Mouse (Mus musculus) C2C12 (cell line): Measurements from ENCODE around the gene Anks1b. TPM values are rescaled to one million over a fixed set of nuclear protein-coding genes. Genes with fewer than 3 reads are reported as not detected.

ENCODE experiments used
- H3K27me3 ChIP-seq: one replicate; pipeline ENCODE4 v1.6.1; 2011; ENCODE audit not compliant: control insufficient read depth, insufficient read depth, insufficient read length
- H3K36me3 ChIP-seq: one replicate; pipeline ENCODE4 v1.6.1; 2011; ENCODE audit not compliant: control insufficient read depth, insufficient read depth
- H3K4me3 ChIP-seq: one replicate; pipeline ENCODE4 v1.5.1; 2011; ENCODE audit warnings: mild to moderate bottlenecking, control low read depth; ENCODE audit not compliant: poor library complexity, insufficient read depth, severe bottlenecking
- H3K79me2 ChIP-seq: one replicate; pipeline ENCODE4 v1.6.1; 2011; ENCODE audit not compliant: control insufficient read depth, insufficient read depth
- H3K79me3 ChIP-seq: one replicate; pipeline ENCODE4 v1.6.1; 2011; ENCODE audit warnings: low read depth, control low read depth
- H3ac ChIP-seq: one replicate; pipeline ENCODE3; 2011; ENCODE audit warnings: low read depth; ENCODE audit not compliant: control insufficient read depth, insufficient read length
- CEBPB ChIP-seq: IDR thresholded peaks from one replicate; pipeline ENCODE4 v1.6.1; 2011; ENCODE audit warnings: low read depth, mild to moderate bottlenecking, control low read depth, moderate library complexity
- CTCF ChIP-seq: IDR thresholded peaks from one replicate; pipeline ENCODE4 v1.5.1; 2011; ENCODE audit not compliant: control insufficient read depth, insufficient read depth, insufficient read length
- FOSL1 ChIP-seq: IDR thresholded peaks from one replicate; pipeline ENCODE4 v1.8.0; 2011; ENCODE audit warnings: mild to moderate bottlenecking, low read length; ENCODE audit not compliant: poor library complexity, insufficient read depth, severe bottlenecking
- MAX ChIP-seq: IDR thresholded peaks from one replicate; pipeline ENCODE4 v1.6.1; 2011; ENCODE audit warnings: mild to moderate bottlenecking, control low read depth
- MYOD1 ChIP-seq: IDR thresholded peaks from one replicate; pipeline ENCODE4 v1.6.1; 2011; ENCODE audit warnings: low read depth; ENCODE audit not compliant: control insufficient read depth, insufficient read length
- MYOG ChIP-seq: IDR thresholded peaks from one replicate; pipeline ENCODE4 v1.6.1; 2011; ENCODE audit not compliant: control insufficient read depth, insufficient read length; ENCODE audit errors: extremely low read depth
- USF1 ChIP-seq: IDR thresholded peaks from one replicate; pipeline ENCODE4 v1.6.1; 2011; ENCODE audit warnings: low read depth, mild to moderate bottlenecking, control low read depth, moderate library complexity
- polyA plus RNA-seq: library from polyadenylated mRNA; unstranded; fragments of >200 nt; fragmentation: generic; extraction: Trizol; gene quantifications from one replicate; pipeline ENCODE4 v1.2.1, GENCODE M21; 2012; ENCODE audit warnings: missing spikeins

Anks1b gene
- polyA plus RNA-seq, 1 experiment, result 0.27 TPM

DNA sequence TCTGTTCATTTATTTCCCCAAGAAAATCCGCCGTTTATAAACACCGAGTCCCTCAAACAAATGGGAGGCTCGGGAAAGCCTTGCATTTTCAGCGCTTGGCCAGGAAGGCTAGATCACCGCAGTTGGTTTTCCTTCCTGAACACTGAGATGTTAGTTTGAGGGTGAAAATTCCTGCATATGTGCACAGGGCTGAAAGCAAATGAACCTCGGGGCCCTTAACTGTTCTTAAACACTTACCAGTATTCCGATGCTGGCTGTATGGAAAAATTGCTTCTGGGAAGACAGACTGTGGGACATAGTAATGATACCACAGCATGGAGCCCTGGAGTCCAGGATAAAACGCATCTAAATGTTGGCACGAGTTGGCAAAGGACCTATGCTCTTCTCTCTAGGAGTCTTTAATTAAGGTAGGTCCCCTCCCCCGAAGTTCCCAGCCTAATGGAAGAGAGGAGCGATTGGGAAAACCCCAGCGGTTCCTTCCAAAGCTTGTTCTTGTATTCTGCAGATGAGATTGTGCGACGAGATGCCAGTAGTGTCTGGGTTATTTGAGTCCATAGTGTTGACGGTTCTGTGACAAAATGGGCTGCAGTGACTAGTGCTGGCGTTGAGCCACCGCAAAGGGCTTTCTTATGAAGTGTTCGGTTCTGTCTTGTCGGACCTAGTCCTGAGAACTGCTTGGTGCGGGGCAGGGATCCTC is 957.4 kb downstream of the Anks1b start:
- Histone ChIP-seq H3K79me3 (no peaks in the 10 kb centered on the region), H3K27me3 (peaks cover 41% of the 10 kb centered on the region), H3K4me3 (no peak overlapping the region), H3K36me3 (no peaks in the 10 kb centered on the region), H3ac (no peak overlapping the region), H3K79me2 (no peaks in the 10 kb centered on the region)
- TF ChIP-seq CEBPB (no peak), MYOG (no peak), MYOD1 (no peak), USF1 (no peak), MAX (no peak), FOSL1 (no peak), CTCF (no peak)

DNA sequence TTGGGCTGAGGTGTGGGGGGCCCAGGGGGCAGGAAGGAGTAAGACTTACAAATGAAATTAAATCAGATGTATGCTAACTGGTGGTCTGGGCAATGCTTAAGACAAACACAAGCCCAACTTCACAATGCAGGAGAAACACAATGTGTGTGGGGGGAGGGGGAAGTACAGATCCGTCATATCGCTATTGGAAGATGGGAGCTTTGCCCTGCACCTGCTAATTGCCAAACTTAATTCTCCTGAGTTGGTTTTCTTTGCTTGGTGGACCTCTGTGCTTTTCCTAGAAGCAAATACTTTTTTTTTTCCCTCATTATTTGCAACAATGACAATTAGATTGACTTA is 957.9 kb downstream of the Anks1b start:
- H3K79me2 ChIP-seq, result no peaks in the 10 kb centered on the region
- no peaks in the 10 kb centered on the region for H3K79me3 ChIP-seq
- no peak overlapping the region for H3ac ChIP-seq
- H3K4me3 ChIP-seq, result no peak overlapping the region
- TF ChIP-seq USF1 (no peak), MYOD1 (no peak), MYOG (no peak), MAX (no peak), CEBPB (no peak), FOSL1 (no peak), CTCF (no peak)
- no peaks in the 10 kb centered on the region for H3K36me3 ChIP-seq
- H3K27me3 ChIP-seq, result peaks cover 41% of the 10 kb centered on the region

- Histone ChIP-seq H3K27me3 (peaks cover 25% of the 10 kb centered on the region), H3K79me3 (no peaks in the 10 kb centered on the region), H3K79me2 (no peaks in the 10 kb centered on the region), H3ac (peak overlapping the region; percentile 38), H3K36me3 (no peaks in the 10 kb centered on the region), H3K4me3 (no peak overlapping the region)
- TF ChIP-seq MYOD1 (no peak), CEBPB (no peak), FOSL1 (no peak), CTCF (no peak), USF1 (no peak)
Observed at GRCm38 (mm10) chr10:90834306-90834705, 961.0 kb downstream of the Anks1b start.

DNA sequence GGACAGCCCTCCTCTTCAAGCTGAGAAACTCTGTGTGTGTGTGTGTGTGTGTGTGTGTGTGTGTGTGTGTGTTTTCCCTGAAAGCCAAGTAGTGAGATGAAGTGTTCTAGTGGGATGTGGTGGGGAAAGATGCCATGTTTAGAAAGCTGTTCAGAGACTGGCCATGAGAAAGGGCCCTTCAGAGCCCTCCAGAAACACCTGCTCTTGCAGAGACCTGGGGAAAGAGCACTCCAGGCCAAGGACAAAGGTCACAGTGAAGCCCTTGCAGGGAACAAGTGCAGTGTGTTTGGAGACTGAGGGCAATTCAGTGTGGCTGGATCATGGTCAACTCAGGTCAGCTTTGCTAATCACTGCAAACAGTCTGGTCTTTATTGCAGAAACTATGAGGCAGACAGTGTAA is 961.9 kb downstream of the Anks1b start:
- Histone ChIP-seq H3K27me3 (peaks cover 21% of the 10 kb centered on the region), H3ac (no peak overlapping the region)

GRCm38 (mm10) chr10:90839611-90840335 is 966.5 kb downstream of the Anks1b start:
- H3ac ChIP-seq, result no peak overlapping the region
- no peaks in the 10 kb centered on the region for H3K36me3 ChIP-seq
- TF ChIP-seq MYOG, result no peak
- no peak for TF ChIP-seq USF1
- no peak for TF ChIP-seq FOSL1
- TF ChIP-seq MAX, result no peak
- H3K79me2 ChIP-seq, result no peaks in the 10 kb centered on the region
- H3K27me3 ChIP-seq, result peaks cover 12% of the 10 kb centered on the region
- H3K4me3 ChIP-seq, result no peak overlapping the region
- no peaks in the 10 kb centered on the region for H3K79me3 ChIP-seq

More for the DNA sequence above, 961.9 kb downstream of the Anks1b start:
- no peak for TF ChIP-seq USF1
- TF ChIP-seq MYOG, result no peak
- TF ChIP-seq MYOD1, result no peak
- TF ChIP-seq CTCF, result no peak
- no peak for TF ChIP-seq FOSL1
- no peak for TF ChIP-seq CEBPB
- no peak for TF ChIP-seq MAX
- Histone ChIP-seq H3K4me3 (no peak overlapping the region), H3K79me2 (no peaks in the 10 kb centered on the region), H3K36me3 (no peaks in the 10 kb centered on the region), H3K79me3 (no peaks in the 10 kb centered on the region)

DNA sequence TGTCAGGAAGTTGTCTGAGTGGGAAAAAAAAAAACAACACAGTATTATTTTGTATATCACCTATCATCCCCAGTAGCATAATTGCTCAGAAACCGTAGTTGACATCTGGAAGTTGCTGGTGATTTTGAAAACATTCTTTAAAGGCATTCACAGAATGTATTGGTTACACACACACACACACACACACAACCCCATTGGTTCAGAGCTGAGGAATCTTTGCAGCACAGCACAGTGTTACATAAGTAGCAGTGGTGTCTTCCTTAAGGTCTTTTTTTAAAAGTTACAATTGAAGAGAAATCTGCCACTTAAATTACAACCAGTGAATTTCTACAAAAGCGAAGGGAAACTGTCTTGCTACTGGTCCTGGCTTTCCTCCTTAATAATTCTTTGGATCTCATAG is 969.1 kb downstream of the Anks1b start:
- Histone ChIP-seq H3K4me3 (no peak overlapping the region), H3K27me3 (peaks cover 18% of the 10 kb centered on the region), H3K79me3 (no peaks in the 10 kb centered on the region), H3ac (no peak overlapping the region), H3K79me2 (no peaks in the 10 kb centered on the region), H3K36me3 (no peaks in the 10 kb centered on the region)
- TF ChIP-seq CEBPB, result no peak
- TF ChIP-seq USF1, result no peak
- no peak for TF ChIP-seq FOSL1
- no peak for TF ChIP-seq MYOD1
- no peak for TF ChIP-seq MAX
- no peak for TF ChIP-seq CTCF
- TF ChIP-seq MYOG, result no peak
